Mouse (Mus musculus): ENCODE measurements at regions not wholly inside any gene's neighbourhood (a gene's known extent, or its start where the extent isn't known, plus 50 kb on each side); places are given as distances from the start of the nearest gene placed in this dataset.

DNA sequence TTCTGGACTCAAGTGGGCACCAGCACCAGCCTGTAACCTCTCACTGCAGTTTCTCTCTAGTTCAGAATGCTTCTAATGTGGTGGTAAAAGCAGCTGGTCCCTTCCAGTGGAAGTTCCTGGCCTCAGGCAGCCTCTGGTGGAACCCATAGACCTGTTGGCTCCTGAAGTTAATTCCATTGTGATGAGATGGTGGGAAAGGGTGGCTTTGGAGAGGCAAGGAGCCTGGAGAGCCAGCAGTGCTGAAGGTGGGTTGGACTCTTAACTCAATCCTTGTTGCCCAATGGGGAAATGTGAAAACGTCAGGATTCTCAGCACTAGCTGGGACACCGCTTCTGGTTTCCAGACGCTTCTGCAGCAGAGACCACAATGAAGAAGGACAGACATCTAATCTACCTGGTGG, 210.9 kb downstream of the Opa1 start:
- no peak overlapping the region for H3K9ac ChIP-seq (ENCODE audit: low read depth, low read length)
- H3K79me2 ChIP-seq (ENCODE audit: control insufficient read depth, insufficient read depth, low read length), result no peaks in the 10 kb centered on the region
- H3K27me3 ChIP-seq (ENCODE audit: control insufficient read depth, insufficient read depth, low read length), result no peaks in the 10 kb centered on the region
- TF ChIP-seq POLR2A (IDR thresholded peaks at IDR 0.05; ENCODE audit: extremely low read depth, insufficient read depth, low read length) (no peak), CTCF (IDR thresholded peaks at IDR 0.05; ENCODE audit: low read depth, low read length) (no peak)
- peaks cover 8% of the 10 kb centered on the region for H3K4me1 ChIP-seq (ENCODE audit: control insufficient read depth, insufficient read depth, low read length)
- H3K4me3 ChIP-seq (ENCODE audit: insufficient read depth, low read depth, low read length), result no peak overlapping the region
- H3K36me3 ChIP-seq (ENCODE audit: control insufficient read depth, insufficient read depth, low read length), result no peaks in the 10 kb centered on the region
- no peak overlapping the region for H3K27ac ChIP-seq (replicated peaks; ENCODE audit: insufficient read depth, low read depth, low read length)
- 98% methylated on average over 3 of the region's 3 CpGs for WGBS
- no peak for DNase-seq (ENCODE audit: extremely low read depth, low read depth, low spot score)

- Histone ChIP-seq H3K79me2 (ENCODE audit: control insufficient read depth, insufficient read depth, low read length) (no peaks in the 10 kb centered on the region), H3K4me1 (ENCODE audit: control insufficient read depth, insufficient read depth, low read length) (no peaks in the 10 kb centered on the region; the same call in 1 of the 2 replicates), H3K27me3 (ENCODE audit: control insufficient read depth, insufficient read depth, low read length) (no peaks in the 10 kb centered on the region), H3K9ac (ENCODE audit: low read depth, low read length) (no peak overlapping the region), H3K4me3 (ENCODE audit: insufficient read depth, low read depth, low read length) (no peak overlapping the region), H3K27ac (replicated peaks; ENCODE audit: insufficient read depth, low read depth, low read length) (no peak overlapping the region), H3K36me3 (ENCODE audit: control insufficient read depth, insufficient read depth, low read length) (no peaks in the 10 kb centered on the region)
- DNase-seq (ENCODE audit: extremely low read depth, low read depth, low spot score), result no peak
- 80% methylated on average over 3 of the region's 3 CpGs for WGBS
- TF ChIP-seq POLR2A (IDR thresholded peaks at IDR 0.05; ENCODE audit: extremely low read depth, insufficient read depth, low read length) (no peak), CTCF (IDR thresholded peaks at IDR 0.05; ENCODE audit: low read depth, low read length) (no peak)
These were observed 220.1 kb downstream of the Opa1 start for GRCm38 (mm10) chr16:29799250-29799649.

DNA sequence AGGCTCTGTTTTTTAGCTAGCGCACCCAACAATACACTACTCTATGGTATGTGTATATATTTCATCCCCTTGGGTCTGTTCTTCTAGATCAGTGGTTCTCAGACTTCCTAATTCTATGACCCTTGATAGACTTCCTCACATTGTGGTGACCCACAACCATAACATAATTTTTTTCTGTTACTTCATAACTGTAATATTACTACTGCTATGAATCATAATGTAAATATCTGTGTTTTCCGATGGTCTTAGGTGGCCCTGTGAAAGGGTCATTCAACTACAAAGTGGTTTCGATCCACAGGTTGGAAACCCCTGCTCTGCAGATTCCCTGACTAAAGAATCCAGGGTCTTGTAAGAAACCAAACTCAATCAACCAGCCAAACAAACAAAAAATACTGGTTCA, 220.8 kb downstream of the Opa1 start:
- TF ChIP-seq POLR2A (IDR thresholded peaks at IDR 0.05; ENCODE audit: extremely low read depth, insufficient read depth, low read length), result no peak
- no peak for TF ChIP-seq CTCF (IDR thresholded peaks at IDR 0.05; ENCODE audit: low read depth, low read length)
- no peak for DNase-seq (ENCODE audit: extremely low read depth, low read depth, low spot score)
- Histone ChIP-seq H3K4me3 (ENCODE audit: insufficient read depth, low read depth, low read length) (no peak overlapping the region), H3K4me1 (ENCODE audit: control insufficient read depth, insufficient read depth, low read length) (no peaks in the 10 kb centered on the region; the same call in 1 of the 2 replicates), H3K36me3 (ENCODE audit: control insufficient read depth, insufficient read depth, low read length) (no peaks in the 10 kb centered on the region), H3K79me2 (ENCODE audit: control insufficient read depth, insufficient read depth, low read length) (no peaks in the 10 kb centered on the region), H3K27me3 (ENCODE audit: control insufficient read depth, insufficient read depth, low read length) (no peaks in the 10 kb centered on the region; the same call in 1 of the 2 replicates), H3K9ac (ENCODE audit: low read depth, low read length) (no peak overlapping the region), H3K27ac (replicated peaks; ENCODE audit: insufficient read depth, low read depth, low read length) (no peak overlapping the region)
- 87% methylated on average over 3 of the region's 3 CpGs for WGBS

GRCm38 (mm10) chr16:29800457-29800856, 221.3 kb downstream of the Opa1 start:
- Histone ChIP-seq H3K4me1 (ENCODE audit: control insufficient read depth, insufficient read depth, low read length) (no peaks in the 10 kb centered on the region; the same call in 1 of the 2 replicates), H3K27me3 (ENCODE audit: control insufficient read depth, insufficient read depth, low read length) (peaks cover 2% of the 10 kb centered on the region; the same call in 1 of the 2 replicates), H3K27ac (replicated peaks; ENCODE audit: insufficient read depth, low read depth, low read length) (no peak overlapping the region), H3K9ac (ENCODE audit: low read depth, low read length) (no peak overlapping the region), H3K4me3 (ENCODE audit: insufficient read depth, low read depth, low read length) (no peak overlapping the region), H3K36me3 (ENCODE audit: control insufficient read depth, insufficient read depth, low read length) (no peaks in the 10 kb centered on the region), H3K79me2 (ENCODE audit: control insufficient read depth, insufficient read depth, low read length) (no peaks in the 10 kb centered on the region)
- 45% methylated on average over 2 of the region's 2 CpGs for WGBS
- TF ChIP-seq POLR2A (IDR thresholded peaks at IDR 0.05; ENCODE audit: extremely low read depth, insufficient read depth, low read length), result no peak
- TF ChIP-seq CTCF (IDR thresholded peaks at IDR 0.05; ENCODE audit: low read depth, low read length), result no peak
- no peak for DNase-seq (ENCODE audit: extremely low read depth, low read depth, low spot score)

DNA sequence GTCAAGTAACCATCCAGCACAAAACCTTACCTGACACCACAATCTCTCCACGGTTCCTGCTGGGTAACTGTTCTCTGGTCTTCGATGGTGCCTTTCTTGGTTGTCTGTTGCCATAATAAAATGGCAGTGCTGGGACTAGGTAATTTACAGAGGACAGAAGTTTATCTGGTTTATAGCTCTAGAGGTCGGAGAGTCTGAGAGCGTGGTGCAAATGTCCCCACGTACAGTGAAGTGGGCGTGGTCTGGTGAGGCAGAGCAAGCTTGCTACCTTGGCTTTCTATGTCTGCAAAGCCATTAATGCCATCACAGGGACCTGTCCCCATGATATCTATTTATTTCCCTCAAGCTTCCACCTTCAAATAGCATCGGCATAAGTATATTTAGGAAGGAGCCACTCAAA, 223.0 kb downstream of the Opa1 start:
- WGBS, result 95% methylated on average over 7 of the region's 7 CpGs
- no peak overlapping the region for H3K9ac ChIP-seq (ENCODE audit: low read depth, low read length)
- H3K27ac ChIP-seq (replicated peaks; ENCODE audit: insufficient read depth, low read depth, low read length), result no peak overlapping the region
- no peaks in the 10 kb centered on the region for H3K36me3 ChIP-seq (ENCODE audit: control insufficient read depth, insufficient read depth, low read length)
- peaks cover 3% of the 10 kb centered on the region; the same call in 1 of the 2 replicates for H3K27me3 ChIP-seq (ENCODE audit: control insufficient read depth, insufficient read depth, low read length)
- no peak overlapping the region for H3K4me3 ChIP-seq (ENCODE audit: insufficient read depth, low read depth, low read length)
- no peaks in the 10 kb centered on the region for H3K79me2 ChIP-seq (ENCODE audit: control insufficient read depth, insufficient read depth, low read length)
- TF ChIP-seq POLR2A (IDR thresholded peaks at IDR 0.05; ENCODE audit: extremely low read depth, insufficient read depth, low read length), result no peak
- no peak for TF ChIP-seq CTCF (IDR thresholded peaks at IDR 0.05; ENCODE audit: low read depth, low read length)
- H3K4me1 ChIP-seq (ENCODE audit: control insufficient read depth, insufficient read depth, low read length), result no peaks in the 10 kb centered on the region; the same call in 1 of the 2 replicates
- no peak for DNase-seq (ENCODE audit: extremely low read depth, low read depth, low spot score)

- H3K36me3 ChIP-seq (ENCODE audit: control insufficient read depth, insufficient read depth, low read length), result no peaks in the 10 kb centered on the region
- TF ChIP-seq POLR2A (IDR thresholded peaks at IDR 0.05; ENCODE audit: extremely low read depth, insufficient read depth, low read length) (no peak), CTCF (IDR thresholded peaks at IDR 0.05; ENCODE audit: low read depth, low read length) (no peak)
- no peak overlapping the region for H3K9ac ChIP-seq (ENCODE audit: low read depth, low read length)
- no peaks in the 10 kb centered on the region; the same call in 1 of the 2 replicates for H3K4me1 ChIP-seq (ENCODE audit: control insufficient read depth, insufficient read depth, low read length)
- no peak overlapping the region for H3K27ac ChIP-seq (replicated peaks; ENCODE audit: insufficient read depth, low read depth, low read length)
- 85% methylated on average over 6 of the region's 6 CpGs for WGBS
- no peaks in the 10 kb centered on the region for H3K79me2 ChIP-seq (ENCODE audit: control insufficient read depth, insufficient read depth, low read length)
- no peak for DNase-seq (ENCODE audit: extremely low read depth, low read depth, low spot score)
- H3K4me3 ChIP-seq (ENCODE audit: insufficient read depth, low read depth, low read length), result no peak overlapping the region
- H3K27me3 ChIP-seq (ENCODE audit: control insufficient read depth, insufficient read depth, low read length), result peaks cover 3% of the 10 kb centered on the region; the same call in 1 of the 2 replicates
These were observed 223.5 kb downstream of the Opa1 start for GRCm38 (mm10) chr16:29802603-29803002.
